Mouse (Mus musculus): Measurements from ENCODE around the gene Nav1. TPM values are rescaled to one million over a fixed set of nuclear protein-coding genes. Genes with fewer than 3 reads are reported as not detected.

The Nav1 gene
- polyA plus RNA-seq, 1 experiment from 2014 or later = 18.0 TPM

- Histone ChIP-seq H3K36me3 (ENCODE audit: control insufficient read depth, insufficient read depth, low read length) (peaks cover 68% of the 10 kb centered on the region), H3K27me3 (replicated peaks; ENCODE audit: control insufficient read depth, insufficient read depth, low read length) (no peaks in the 10 kb centered on the region), H3K4me3 (ENCODE audit: low read depth, low read length) (no peak overlapping the region), H3K9ac (ENCODE audit: low read depth, low read length) (no peak overlapping the region), H3K9me3 (ENCODE audit: control insufficient read depth, low read length) (no peaks in the 10 kb centered on the region), H3K4me2 (ENCODE audit: low read depth, low read length) (no peak overlapping the region), H3K4me1 (ENCODE audit: control insufficient read depth, insufficient read depth, low read length) (no peaks in the 10 kb centered on the region), H3K27ac (replicated peaks; ENCODE audit: low read depth, low read length) (no peak overlapping the region)
- ATAC-seq (ENCODE audit: low read depth) (no peak), DNase-seq (ENCODE audit: low spot score) (no peak)
- 93% methylated on average over 2 of the region's 2 CpGs for WGBS
These were observed 155.7 kb downstream of the Nav1 start for GRCm38 (mm10) chr1:135451419-135451818.

GRCm38 (mm10) chr1:135449876-135450275 is 157.2 kb downstream of the Nav1 start:
- no peak overlapping the region for H3K4me3 ChIP-seq (ENCODE audit: low read depth, low read length)
- peaks cover 62% of the 10 kb centered on the region for H3K36me3 ChIP-seq (ENCODE audit: control insufficient read depth, insufficient read depth, low read length)
- no peak for ATAC-seq (ENCODE audit: low read depth)
- no peak for DNase-seq (ENCODE audit: low spot score)
- no peaks in the 10 kb centered on the region for H3K4me1 ChIP-seq (ENCODE audit: control insufficient read depth, insufficient read depth, low read length)
- 90% methylated on average over 8 of the region's 8 CpGs for WGBS
- H3K9me3 ChIP-seq (ENCODE audit: control insufficient read depth, low read length) = no peaks in the 10 kb centered on the region
- no peaks in the 10 kb centered on the region for H3K27me3 ChIP-seq (replicated peaks; ENCODE audit: control insufficient read depth, insufficient read depth, low read length)
- H3K4me2 ChIP-seq (ENCODE audit: low read depth, low read length) = no peak overlapping the region
- no peak overlapping the region for H3K9ac ChIP-seq (ENCODE audit: low read depth, low read length)
- H3K27ac ChIP-seq (replicated peaks; ENCODE audit: low read depth, low read length) = no peak overlapping the region

- Histone ChIP-seq H3K4me2 (ENCODE audit: low read depth, low read length) (no peak overlapping the region), H3K27me3 (replicated peaks; ENCODE audit: control insufficient read depth, insufficient read depth, low read length) (no peaks in the 10 kb centered on the region), H3K9ac (ENCODE audit: low read depth, low read length) (no peak overlapping the region), H3K27ac (replicated peaks; ENCODE audit: low read depth, low read length) (no peak overlapping the region), H3K36me3 (ENCODE audit: control insufficient read depth, insufficient read depth, low read length) (peaks cover 59% of the 10 kb centered on the region), H3K4me1 (ENCODE audit: control insufficient read depth, insufficient read depth, low read length) (no peaks in the 10 kb centered on the region), H3K9me3 (ENCODE audit: control insufficient read depth, low read length) (no peaks in the 10 kb centered on the region), H3K4me3 (ENCODE audit: low read depth, low read length) (no peak overlapping the region)
- ATAC-seq (ENCODE audit: low read depth) (no peak), DNase-seq (ENCODE audit: low spot score) (no peak)
- WGBS = 87% methylated on average over 5 of the region's 5 CpGs
These were observed 158.2 kb downstream of the Nav1 start for GRCm38 (mm10) chr1:135448940-135449339.

GRCm38 (mm10) chr1:135443506-135443905 is 163.6 kb downstream of the Nav1 start:
- H3K9me3 ChIP-seq (ENCODE audit: control insufficient read depth, low read length) = no peaks in the 10 kb centered on the region
- no peak overlapping the region for H3K4me2 ChIP-seq (ENCODE audit: low read depth, low read length)
- H3K4me3 ChIP-seq (ENCODE audit: low read depth, low read length) = no peak overlapping the region
- 92% methylated on average over 12 of the region's 12 CpGs for WGBS
- no peaks in the 10 kb centered on the region for H3K27me3 ChIP-seq (replicated peaks; ENCODE audit: control insufficient read depth, insufficient read depth, low read length)
- peaks cover 52% of the 10 kb centered on the region for H3K36me3 ChIP-seq (ENCODE audit: control insufficient read depth, insufficient read depth, low read length)
- no peak overlapping the region for H3K9ac ChIP-seq (ENCODE audit: low read depth, low read length)
- no peak for ATAC-seq (ENCODE audit: low read depth)
- no peak overlapping the region for H3K27ac ChIP-seq (replicated peaks; ENCODE audit: low read depth, low read length)
- no peaks in the 10 kb centered on the region for H3K4me1 ChIP-seq (ENCODE audit: control insufficient read depth, insufficient read depth, low read length)
- no peak for DNase-seq (ENCODE audit: low spot score)

- Histone ChIP-seq H3K27ac (replicated peaks; ENCODE audit: low read depth, low read length) (no peak overlapping the region), H3K9ac (ENCODE audit: low read depth, low read length) (no peak overlapping the region), H3K36me3 (ENCODE audit: control insufficient read depth, insufficient read depth, low read length) (peaks cover 55% of the 10 kb centered on the region), H3K4me2 (ENCODE audit: low read depth, low read length) (no peak overlapping the region), H3K27me3 (replicated peaks; ENCODE audit: control insufficient read depth, insufficient read depth, low read length) (no peaks in the 10 kb centered on the region), H3K4me3 (ENCODE audit: low read depth, low read length) (no peak overlapping the region), H3K4me1 (ENCODE audit: control insufficient read depth, insufficient read depth, low read length) (no peaks in the 10 kb centered on the region), H3K9me3 (ENCODE audit: control insufficient read depth, low read length) (no peaks in the 10 kb centered on the region)
- no peak for ATAC-seq (ENCODE audit: low read depth)
- 92% methylated on average over 3 of the region's 3 CpGs for WGBS
- no peak for DNase-seq (ENCODE audit: low spot score)
These were observed 165.2 kb downstream of the Nav1 start for GRCm38 (mm10) chr1:135441861-135442260.

GRCm38 (mm10) chr1:135440986-135441385 is 166.1 kb downstream of the Nav1 start:
- Histone ChIP-seq H3K4me2 (ENCODE audit: low read depth, low read length) (no peak overlapping the region), H3K9me3 (ENCODE audit: control insufficient read depth, low read length) (no peaks in the 10 kb centered on the region), H3K27me3 (replicated peaks; ENCODE audit: control insufficient read depth, insufficient read depth, low read length) (no peaks in the 10 kb centered on the region), H3K4me1 (ENCODE audit: control insufficient read depth, insufficient read depth, low read length) (no peaks in the 10 kb centered on the region), H3K9ac (ENCODE audit: low read depth, low read length) (no peak overlapping the region), H3K36me3 (ENCODE audit: control insufficient read depth, insufficient read depth, low read length) (peaks cover 55% of the 10 kb centered on the region), H3K4me3 (ENCODE audit: low read depth, low read length) (no peak overlapping the region), H3K27ac (replicated peaks; ENCODE audit: low read depth, low read length) (no peak overlapping the region)
- ATAC-seq (ENCODE audit: low read depth) = no peak
- WGBS = 87% methylated on average over 6 of the region's 6 CpGs
- DNase-seq (ENCODE audit: low spot score) = no peak

GRCm38 (mm10) chr1:135438801-135439200 is 168.3 kb downstream of the Nav1 start:
- Histone ChIP-seq H3K9me3 (ENCODE audit: control insufficient read depth, low read length) (no peaks in the 10 kb centered on the region), H3K4me1 (ENCODE audit: control insufficient read depth, insufficient read depth, low read length) (no peaks in the 10 kb centered on the region), H3K4me3 (ENCODE audit: low read depth, low read length) (no peak overlapping the region), H3K36me3 (ENCODE audit: control insufficient read depth, insufficient read depth, low read length) (peaks cover 48% of the 10 kb centered on the region), H3K9ac (ENCODE audit: low read depth, low read length) (no peak overlapping the region), H3K27ac (replicated peaks; ENCODE audit: low read depth, low read length) (no peak overlapping the region), H3K27me3 (replicated peaks; ENCODE audit: control insufficient read depth, insufficient read depth, low read length) (no peaks in the 10 kb centered on the region), H3K4me2 (ENCODE audit: low read depth, low read length) (no peak overlapping the region)
- 91% methylated on average over 6 of the region's 6 CpGs for WGBS
- DNase-seq (ENCODE audit: low spot score) (no peak), ATAC-seq (ENCODE audit: low read depth) (no peak)

GRCm38 (mm10) chr1:135435823-135436222 is 171.3 kb downstream of the Nav1 start:
- no peak overlapping the region for H3K4me3 ChIP-seq (ENCODE audit: low read depth, low read length)
- DNase-seq (ENCODE audit: low spot score) (peak; percentile 61), ATAC-seq (ENCODE audit: low read depth) (no peak)
- H3K27me3 ChIP-seq (replicated peaks; ENCODE audit: control insufficient read depth, insufficient read depth, low read length) = no peaks in the 10 kb centered on the region
- no peak overlapping the region; the same call in 1 of the 2 replicates for H3K27ac ChIP-seq (replicated peaks; ENCODE audit: low read depth, low read length)
- H3K9me3 ChIP-seq (ENCODE audit: control insufficient read depth, low read length) = no peaks in the 10 kb centered on the region
- peaks cover 5% of the 10 kb centered on the region; the same call in 1 of the 2 replicates for H3K4me1 ChIP-seq (ENCODE audit: control insufficient read depth, insufficient read depth, low read length)
- no peak overlapping the region for H3K4me2 ChIP-seq (ENCODE audit: low read depth, low read length)
- peaks cover 19% of the 10 kb centered on the region for H3K36me3 ChIP-seq (ENCODE audit: control insufficient read depth, insufficient read depth, low read length)
- 17% methylated on average over 2 of the region's 2 CpGs for WGBS
- H3K9ac ChIP-seq (ENCODE audit: low read depth, low read length) = no peak overlapping the region

- Histone ChIP-seq H3K36me3 (ENCODE audit: control insufficient read depth, insufficient read depth, low read length) (peaks cover 15% of the 10 kb centered on the region; the same call in 1 of the 2 replicates), H3K4me1 (ENCODE audit: control insufficient read depth, insufficient read depth, low read length) (peaks cover 11% of the 10 kb centered on the region), H3K4me2 (ENCODE audit: low read depth, low read length) (peak overlapping the region; percentile 57), H3K27me3 (replicated peaks; ENCODE audit: control insufficient read depth, insufficient read depth, low read length) (no peaks in the 10 kb centered on the region), H3K9me3 (ENCODE audit: control insufficient read depth, low read length) (no peaks in the 10 kb centered on the region), H3K4me3 (ENCODE audit: low read depth, low read length) (peak overlapping the region; percentile 98), H3K9ac (ENCODE audit: low read depth, low read length) (peak overlapping the region; percentile 93), H3K27ac (replicated peaks; ENCODE audit: low read depth, low read length) (peak overlapping the region; percentile 88)
- ATAC-seq (ENCODE audit: low read depth) = peak; percentile 64
- WGBS = under 1% methylated on average over 14 of the region's 14 CpGs
- no peak for DNase-seq (ENCODE audit: low spot score)
These were observed 176.5 kb downstream of the Nav1 start for GRCm38 (mm10) chr1:135430669-135431017.
